Mouse (Mus musculus): ENCODE results near the gene Nr1d1. TPM values are rescaled to one million over a fixed set of nuclear protein-coding genes. Genes with fewer than 3 reads are reported as not detected.

Nr1d1 gene
- total and polyA plus RNA-seq, 3 experiments, result 2.0 to 5.6 TPM; not detected in 1

GRCm38 (mm10) chr11:98776843-98777590 is 1.9 kb upstream of the Nr1d1 start (continued):
- TF ChIP-seq UBTF (IDR thresholded peaks at IDR 0.05; ENCODE audit: borderline replicate concordance, insufficient read depth, low read depth, low read length), result no peak
- no peak for TF ChIP-seq BHLHE40 (IDR thresholded peaks at IDR 0.05; ENCODE audit: borderline replicate concordance, low read depth, low read length)
- no peak for TF ChIP-seq CHD1 (IDR thresholded peaks at IDR 0.05; ENCODE audit: low read depth, low read length)
- peak; percentile 64 for TF ChIP-seq ELF1 (IDR thresholded peaks at IDR 0.05; ENCODE audit: low read depth, low read length)

GRCm38 (mm10) chr11:98776052-98776764 is 1.1 kb upstream of the Nr1d1 start:
- Histone ChIP-seq H3K27ac (ENCODE audit: control insufficient read depth, low read depth, low read length) (peak overlapping the region; percentile 81), H3K9ac (ENCODE audit: control insufficient read depth, low read depth, low read length, poor library complexity, severe bottlenecking) (peak overlapping the region; percentile 74)

DNA sequence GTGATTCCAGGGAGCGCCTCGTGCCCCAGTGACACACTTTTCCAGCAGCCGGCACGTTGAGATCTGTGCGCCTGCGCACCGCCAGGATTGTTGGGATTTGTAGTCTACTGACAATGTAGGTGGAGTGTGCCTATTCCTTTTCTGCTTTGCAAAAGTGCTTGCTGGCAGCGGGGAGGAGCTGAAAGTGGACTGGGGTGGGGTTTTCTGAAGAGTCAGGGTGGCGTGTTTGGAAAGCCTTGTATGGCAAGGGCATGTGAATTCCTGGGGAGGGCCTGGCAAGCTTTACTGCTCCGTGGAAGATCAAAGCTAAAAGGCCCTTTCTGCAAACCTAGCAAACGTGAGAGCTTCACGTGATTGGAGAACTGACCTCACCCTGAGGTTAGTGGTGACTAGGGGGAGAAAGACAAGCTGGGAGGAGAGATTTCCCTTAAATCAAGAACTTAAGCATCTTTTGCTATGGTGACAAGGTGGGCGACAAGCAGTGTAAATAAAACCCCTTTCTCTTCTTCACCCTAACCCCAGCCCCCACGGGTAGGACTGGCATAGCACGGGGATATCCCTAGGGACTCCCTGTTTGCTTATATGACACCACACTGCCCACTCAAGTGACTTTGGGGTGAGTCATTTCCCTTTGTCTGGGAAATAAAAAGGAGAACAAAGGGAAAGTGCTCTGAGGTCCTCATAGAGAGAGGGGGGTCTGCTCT is 367 bp upstream of the Nr1d1 start:
- Histone ChIP-seq H3K27me3 (ENCODE audit: control insufficient read depth in 1 of 2, insufficient read depth in 2 of 2, low read length in 2 of 2) (no peaks in the 10 kb centered on the region), H3K36me3 (ENCODE audit: control insufficient read depth in 1 of 2, insufficient read depth in 2 of 2, low read length in 2 of 2) (peaks cover 0 to 24% of the 10 kb centered on the region in 2 experiments; a peak in 2 of 4 replicates), H3K9ac (ENCODE audit: control insufficient read depth, low read depth, low read length, poor library complexity, severe bottlenecking) (peak overlapping the region; percentile 74), H3K27ac (ENCODE audit: control insufficient read depth, low read depth, low read length) (peak overlapping the region; percentile 47), H3K4me1 (ENCODE audit: control insufficient read depth in 1 of 2, insufficient read depth in 2 of 2, low read length in 2 of 2) (peaks cover 15 to 40% of the 10 kb centered on the region in 2 experiments), H3K9me3 (replicated peaks; ENCODE audit: insufficient read depth, low read length) (no peaks in the 10 kb centered on the region), H3K4me3 (ENCODE audit: control insufficient read depth in 1 of 2, insufficient read depth in 1 of 2, low read depth in 2 of 2, low read length in 2 of 2) (peak overlapping the region; percentile 41 to 57), H3K79me2 (ENCODE audit: control insufficient read depth, insufficient read depth, low read length, poor library complexity) (no peaks in the 10 kb centered on the region; the same call in 1 of the 2 replicates)
- peak; percentile 99 for DNase-seq (ENCODE audit: low read depth, low spot score)
- TF ChIP-seq GATA1 (IDR thresholded peaks at IDR 0.05; ENCODE audit: low read depth, low read length) (no peak), POLR2A (IDR thresholded peaks at IDR 0.05; ENCODE audit: control insufficient read depth in 1 of 2, insufficient read depth in 1 of 2, low read depth in 1 of 2, low read length in 2 of 2, poor library complexity in 1 of 2) (peak in 1 of 2 experiments; percentile 74; a peak in 2 of 4 replicates), CHD1 (IDR thresholded peaks at IDR 0.05; ENCODE audit: low read depth, low read length) (no peak), MXI1 (IDR thresholded peaks at IDR 0.05; ENCODE audit: low read depth, low read length) (peak; percentile 99), JUND (IDR thresholded peaks at IDR 0.05; ENCODE audit: low read depth, low read length) (peak; percentile 89; the same call in 1 of the 2 replicates), UBTF (IDR thresholded peaks at IDR 0.05; ENCODE audit: borderline replicate concordance, insufficient read depth, low read depth, low read length) (no peak), SMC3 (IDR thresholded peaks at IDR 0.05; ENCODE audit: low read depth, low read length) (no peak), SIN3A (IDR thresholded peaks at IDR 0.05; ENCODE audit: low read length) (peak; percentile 98), TBP (IDR thresholded peaks at IDR 0.05; ENCODE audit: low read depth, low read length) (peak; percentile 58; the same call in 1 of the 2 replicates), MYB (IDR thresholded peaks at IDR 0.05; ENCODE audit: low read depth, low read length) (no peak), POLR2AphosphoS5 (IDR thresholded peaks at IDR 0.05; ENCODE audit: borderline replicate concordance, low read depth, low read length) (no peak), E2F4 (IDR thresholded peaks at IDR 0.05; ENCODE audit: borderline replicate concordance, low read depth, low read length) (no peak), KAT2A (conservative IDR thresholded peaks at IDR 0.05; ENCODE audit: low read depth, low read length) (peak; percentile 91), MAX (IDR thresholded peaks at IDR 0.05; ENCODE audit: low read length) (peak; percentile 100), NELFE (IDR thresholded peaks at IDR 0.05; ENCODE audit: low read depth, low read length) (no peak)

More at GRCm38 (mm10) chr11:98776052-98776764, 1.1 kb upstream of the Nr1d1 start:
- no peaks in the 10 kb centered on the region for H3K9me3 ChIP-seq (replicated peaks; ENCODE audit: insufficient read depth, low read length)
- TF ChIP-seq USF2 (IDR thresholded peaks at IDR 0.05; ENCODE audit: borderline replicate concordance in 1 of 2, insufficient read depth in 1 of 2, low read depth in 1 of 2, low read length in 2 of 2) (no peak), EP300 (IDR thresholded peaks at IDR 0.05; ENCODE audit: low read depth in 1 of 2, low read length in 2 of 2) (no peak; a peak in 1 of 4 replicates), ZMIZ1 (IDR thresholded peaks at IDR 0.05; ENCODE audit: low read depth, low read length) (no peak), MXI1 (IDR thresholded peaks at IDR 0.05; ENCODE audit: low read depth, low read length) (peak; percentile 40; the same call in 1 of the 2 replicates), TBP (IDR thresholded peaks at IDR 0.05; ENCODE audit: low read depth, low read length) (no peak), GATA1 (IDR thresholded peaks at IDR 0.05; ENCODE audit: low read depth, low read length) (no peak), ETS1 (IDR thresholded peaks at IDR 0.05; ENCODE audit: low read depth, low read length) (peak; percentile 34; the same call in 1 of the 2 replicates), ZKSCAN1 (IDR thresholded peaks at IDR 0.05; ENCODE audit: low read depth, low read length) (peak; percentile 60; the same call in 1 of the 2 replicates), RCOR1 (IDR thresholded peaks at IDR 0.05; ENCODE audit: low read depth, low read length) (peak; percentile 13; the same call in 1 of the 2 replicates), MAZ (IDR thresholded peaks at IDR 0.05; ENCODE audit: low read depth, low read length) (peak; percentile 67), NRF1 (IDR thresholded peaks at IDR 0.05; ENCODE audit: insufficient read depth, low read depth, low read length, poor library complexity, severe bottlenecking) (no peak), UBTF (IDR thresholded peaks at IDR 0.05; ENCODE audit: borderline replicate concordance, insufficient read depth, low read depth, low read length) (no peak), ZC3H11A (IDR thresholded peaks at IDR 0.05; ENCODE audit: low read depth, low read length) (peak; percentile 15; the same call in 1 of the 2 replicates), MYC (IDR thresholded peaks at IDR 0.05; ENCODE audit: low read depth, low read length) (peak; percentile 10; the same call in 1 of the 2 replicates), CHD1 (IDR thresholded peaks at IDR 0.05; ENCODE audit: low read depth, low read length) (no peak; the same call in 1 of the 2 replicates), ELF1 (IDR thresholded peaks at IDR 0.05; ENCODE audit: low read depth, low read length) (no peak), JUND (IDR thresholded peaks at IDR 0.05; ENCODE audit: low read depth, low read length) (no peak), ZNF384 (IDR thresholded peaks at IDR 0.05; ENCODE audit: low read depth, low read length) (peak; percentile 91), NELFE (IDR thresholded peaks at IDR 0.05; ENCODE audit: low read depth, low read length) (peak; percentile 18; the same call in 1 of the 2 replicates)
- peak; percentile 82 for DNase-seq (ENCODE audit: low read depth, low spot score)
- H3K79me2 ChIP-seq (ENCODE audit: control insufficient read depth, insufficient read depth, low read length, poor library complexity), result no peaks in the 10 kb centered on the region; the same call in 1 of the 2 replicates
- no peaks in the 10 kb centered on the region for H3K27me3 ChIP-seq (ENCODE audit: control insufficient read depth in 1 of 2, insufficient read depth in 2 of 2, low read length in 2 of 2)
- peaks cover 15 to 40% of the 10 kb centered on the region in 2 experiments for H3K4me1 ChIP-seq (ENCODE audit: control insufficient read depth in 1 of 2, insufficient read depth in 2 of 2, low read length in 2 of 2)
- H3K36me3 ChIP-seq (ENCODE audit: control insufficient read depth in 1 of 2, insufficient read depth in 2 of 2, low read length in 2 of 2), result peaks cover 0 to 24% of the 10 kb centered on the region in 2 experiments; a peak in 2 of 4 replicates
- H3K4me3 ChIP-seq (ENCODE audit: control insufficient read depth in 1 of 2, insufficient read depth in 1 of 2, low read depth in 2 of 2, low read length in 2 of 2), result peak overlapping the region; percentile 27 to 57

Measured in MEL (cell line).